Mouse (Mus musculus): ENCODE results near the gene Fga.

DNA sequence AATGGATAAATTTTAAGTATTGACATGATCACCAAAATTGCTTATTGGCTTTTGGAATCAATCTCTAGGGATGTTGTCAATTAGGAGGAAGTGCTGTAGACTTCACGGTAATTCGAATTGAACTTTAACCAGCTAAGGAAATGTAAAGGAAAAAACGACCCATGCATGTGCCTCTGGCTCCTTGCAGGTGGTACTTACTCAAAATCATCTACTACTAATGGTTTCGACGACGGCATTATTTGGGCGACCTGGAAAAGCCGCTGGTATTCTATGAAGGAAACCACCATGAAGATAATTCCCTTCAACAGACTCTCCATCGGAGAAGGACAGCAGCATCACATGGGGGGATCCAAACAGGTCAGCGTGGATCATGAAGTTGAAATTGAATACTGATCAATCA is 11.9 kb upstream of the Fga start:
- TF ChIP-seq CTCF (IDR thresholded peaks at IDR 0.05; ENCODE audit: low read depth) (no peak), EP300 (optimal IDR thresholded peaks at IDR 0.05) (no peak)
